Mouse (Mus musculus) forebrain, embryonic 16.5 days (tissue): Measurements from ENCODE around the gene Rps18. TPM values are rescaled to one million over a fixed set of nuclear protein-coding genes. Genes with fewer than 3 reads are reported as not detected.
A peak's percentile ranks its signal among the peaks of the same experiment; 100 is the strongest.
"Not testable (repeated sequence)": the region's sequence is repeated elsewhere in the genome, so short reads cannot be mapped to it uniquely, and the experiment has no call there.

Experiments used
- ATAC-seq: fragments of 200-750 bp; cut with Nextera tagmentation; 2 replicates; pipeline ENCODE4 v1.8.0; 2017; ENCODE audit warnings: mild to moderate bottlenecking, moderate library complexity
- H3K27ac ChIP-seq: fragments of 300-500 bp; sonication (generic); 2 replicates; pipeline ENCODE4 v1.5.1; 2014; ENCODE audit warnings: low read length, control low read depth
- H3K27me3 ChIP-seq: fragments of 300-500 bp; sonication (generic); replicated peaks from 2 replicates; pipeline ENCODE4 v1.6.1; 2014; ENCODE audit warnings: low read length; ENCODE audit not compliant: control insufficient read depth, insufficient read depth
- H3K36me3 ChIP-seq: fragments of 300-500 bp; sonication (generic); 2 replicates; pipeline ENCODE4 v1.6.1; 2014; ENCODE audit not compliant: control insufficient read depth, insufficient read depth
- H3K4me1 ChIP-seq: fragments of 300-500 bp; sonication (generic); replicated peaks from 2 replicates; pipeline ENCODE4 v1.6.1; 2014; ENCODE audit warnings: low read length; ENCODE audit not compliant: control insufficient read depth, insufficient read depth
- H3K4me2 ChIP-seq: fragments of 300-500 bp; sonication (generic); 2 replicates; pipeline ENCODE4 v1.6.1; 2014; ENCODE audit warnings: mild to moderate bottlenecking, low read length, control low read depth
- H3K4me3 ChIP-seq: fragments of 300-500 bp; sonication (generic); replicated peaks from 2 replicates; pipeline ENCODE4 v1.5.1; 2014; ENCODE audit warnings: mild to moderate bottlenecking, low read length, control low read depth
- H3K9ac ChIP-seq: fragments of 300-500 bp; sonication (generic); replicated peaks from 2 replicates; pipeline ENCODE4 v1.6.1; 2014; ENCODE audit warnings: low read depth, low read length, control low read depth
- H3K9me3 ChIP-seq: fragments of 300-500 bp; sonication (generic); 2 replicates; pipeline ENCODE4 v1.6.1; 2016; ENCODE audit warnings: low read length; ENCODE audit not compliant: control insufficient read depth
- WGBS: fragments of 180-500 bp; shearing (Covaris S2); extraction: QIAGEN DNeasy Blood & Tissue Kit; methylation state at CpG from one replicate; pipeline ENCODE4 v1.1.7; 2014; 5-methylcytosine and 5-hydroxymethylcytosine counted together
- polyA plus RNA-seq: library from polyadenylated mRNA; unstranded; fragments of >200 nt; fragmentation: Nextera tagmentation; extraction: Ambion mirVana; gene quantifications from 2 replicates; pipeline ENCODE4 v1.2.1, GENCODE M21; 2015

Rps18 gene
- polyA plus RNA-seq = 811 and 837 TPM in 2 replicates

DNA sequence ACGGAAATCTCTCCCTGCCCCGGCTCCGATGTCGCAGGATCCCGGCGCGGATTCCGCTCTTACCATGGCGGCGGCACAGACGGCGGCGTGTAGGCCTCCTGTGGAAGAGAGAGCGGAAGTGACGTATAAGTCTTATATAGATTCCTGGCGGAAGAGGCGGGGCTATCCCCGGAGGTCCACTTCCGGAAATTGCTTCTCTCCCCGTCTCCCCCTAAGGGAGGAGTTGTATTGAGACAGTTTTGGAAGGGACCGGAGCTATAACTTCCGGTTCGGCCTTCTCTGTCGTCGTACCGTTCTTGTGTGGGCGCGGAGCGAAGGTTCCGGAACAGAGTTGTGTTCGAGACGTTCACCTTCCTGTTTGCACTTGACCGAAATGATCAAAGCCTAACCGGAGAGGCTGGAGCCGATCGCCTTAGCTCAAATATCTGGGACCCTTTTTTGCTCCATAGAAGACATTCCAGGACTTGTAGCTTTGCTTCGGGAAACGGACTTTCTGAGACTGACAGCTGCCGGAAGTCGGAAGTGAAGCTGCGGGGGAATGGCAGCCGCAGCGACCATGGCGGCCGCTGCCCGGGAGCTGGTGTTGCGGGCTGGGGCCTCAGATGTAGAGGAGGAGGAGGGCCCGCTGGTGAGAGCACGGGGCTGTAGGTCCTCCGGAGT, at the start of gene Rps18, which contains the start of gene Vps52:
Rps18 (minus strand) TSS at position 447 of the 660 bp plus-strand sequence.
Vps52 (plus strand) TSS at position 258 of the 660 bp plus-strand sequence.
- peak; percentile 91 for ATAC-seq
- H3K9me3 ChIP-seq = no peaks in the 10 kb centered on the region
- under 1% methylated on average over 50 of the region's 50 CpGs for WGBS
- H3K27me3 ChIP-seq = no peaks in the 10 kb centered on the region
- peak within 1 kb of the TSS; percentile 94 for H3K9ac ChIP-seq
- peak within 1 kb of the TSS; percentile 88 for H3K27ac ChIP-seq
- H3K4me3 ChIP-seq = peak within 1 kb of the TSS; percentile 85
- H3K4me1 ChIP-seq = peaks cover 43% of the 10 kb centered on the region
- H3K4me2 ChIP-seq = peak within 1 kb of the TSS; percentile 82
- peaks cover 12% of the 10 kb centered on the region for H3K36me3 ChIP-seq

DNA sequence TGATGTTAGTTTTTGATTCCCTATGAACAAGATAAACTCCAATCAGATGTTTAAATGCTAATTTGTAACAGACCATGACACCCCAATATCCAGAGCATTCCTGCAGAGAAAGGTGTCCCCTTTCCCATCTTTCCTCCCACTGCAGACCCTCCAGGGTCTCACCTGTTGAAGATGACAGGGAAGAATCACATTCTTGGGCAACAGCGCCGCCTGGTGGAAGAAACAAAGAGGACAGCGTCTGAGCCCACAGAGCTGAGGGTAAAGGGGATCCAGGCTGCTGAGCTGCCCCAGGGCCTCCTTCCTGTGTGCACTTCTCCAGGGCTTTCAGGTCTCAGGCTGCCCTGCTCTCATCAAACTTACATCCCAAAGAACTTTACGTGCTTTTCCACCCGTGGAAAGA, 47.6 kb upstream of the Rps18 start:
- no peak overlapping the region for H3K9ac ChIP-seq
- 3% methylated on average over 5 of the region's 5 CpGs for whole genome bisulfite sequencing
- H3K4me1 ChIP-seq = peaks cover 10% of the 10 kb centered on the region
- no peaks in the 10 kb centered on the region for H3K36me3 ChIP-seq
- 0 out of 2 replicates have a peak, but pooled peaks cover 4% of the 10 kb centered on the region for H3K27me3 ChIP-seq
- H3K9me3 ChIP-seq = no peaks in the 10 kb centered on the region
- H3K27ac ChIP-seq = no peak overlapping the region
- no peak overlapping the region for H3K4me3 ChIP-seq
- no peak for ATAC-seq
- H3K4me2 ChIP-seq = no peak overlapping the region

DNA sequence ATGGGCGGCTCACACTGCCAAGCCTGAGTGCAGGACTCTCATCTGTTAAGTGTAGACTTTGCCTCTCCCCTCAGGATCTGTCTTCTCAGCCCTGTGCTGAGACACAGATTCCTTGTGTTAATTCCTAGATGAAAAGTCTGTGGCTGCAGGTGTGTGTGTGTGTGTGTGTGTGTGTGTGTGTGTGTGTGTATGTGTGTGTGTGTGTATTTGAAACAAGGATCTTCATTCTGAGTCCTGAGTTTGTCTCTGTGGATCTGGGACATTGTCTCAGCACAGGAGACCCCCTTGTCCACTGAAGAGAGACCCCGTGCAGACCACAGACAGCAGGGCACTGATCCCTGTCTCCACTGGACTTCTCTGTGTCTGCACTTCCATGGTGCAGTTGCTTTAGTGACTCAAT, 45.0 kb upstream of the Rps18 start:
- 59% methylated on average over 2 of the region's 2 CpGs for WGBS
- not testable (repeated sequence) for H3K4me3 ChIP-seq, H3K9ac ChIP-seq, H3K27me3 ChIP-seq, H3K9me3 ChIP-seq, H3K27ac ChIP-seq, H3K4me2 ChIP-seq, H3K4me1 ChIP-seq, ATAC-seq, H3K36me3 ChIP-seq

DNA sequence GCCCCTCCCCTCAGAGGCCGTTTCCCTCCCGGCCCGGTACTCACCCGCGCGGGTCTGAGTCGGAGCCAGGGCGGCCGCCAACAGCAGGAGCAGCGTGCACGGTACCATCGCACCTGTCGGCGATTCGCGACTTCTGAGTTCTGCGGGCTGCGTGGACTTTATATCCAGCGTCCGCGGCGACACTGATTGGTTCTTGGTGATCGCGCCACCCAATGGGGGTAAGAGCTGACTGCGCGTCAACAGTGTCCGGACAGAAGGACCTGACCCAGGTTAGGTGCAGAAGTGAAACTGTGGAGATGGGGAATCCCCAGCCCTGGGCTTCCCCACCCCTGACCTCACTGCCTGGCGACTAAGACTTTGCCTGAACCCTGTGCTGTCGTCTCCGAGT, 44.3 kb upstream of the Rps18 start, which contains the start of gene H2-K1:
H2-K1 (minus strand) TSS at position 198 of the 388 bp plus-strand sequence.
- peak within 1 kb of the TSS; percentile 51 for H3K4me3 ChIP-seq
- ATAC-seq = peak; percentile 45; the same call in 1 of the 2 replicates
- WGBS = under 1% methylated on average over 30 of the region's 30 CpGs

DNA sequence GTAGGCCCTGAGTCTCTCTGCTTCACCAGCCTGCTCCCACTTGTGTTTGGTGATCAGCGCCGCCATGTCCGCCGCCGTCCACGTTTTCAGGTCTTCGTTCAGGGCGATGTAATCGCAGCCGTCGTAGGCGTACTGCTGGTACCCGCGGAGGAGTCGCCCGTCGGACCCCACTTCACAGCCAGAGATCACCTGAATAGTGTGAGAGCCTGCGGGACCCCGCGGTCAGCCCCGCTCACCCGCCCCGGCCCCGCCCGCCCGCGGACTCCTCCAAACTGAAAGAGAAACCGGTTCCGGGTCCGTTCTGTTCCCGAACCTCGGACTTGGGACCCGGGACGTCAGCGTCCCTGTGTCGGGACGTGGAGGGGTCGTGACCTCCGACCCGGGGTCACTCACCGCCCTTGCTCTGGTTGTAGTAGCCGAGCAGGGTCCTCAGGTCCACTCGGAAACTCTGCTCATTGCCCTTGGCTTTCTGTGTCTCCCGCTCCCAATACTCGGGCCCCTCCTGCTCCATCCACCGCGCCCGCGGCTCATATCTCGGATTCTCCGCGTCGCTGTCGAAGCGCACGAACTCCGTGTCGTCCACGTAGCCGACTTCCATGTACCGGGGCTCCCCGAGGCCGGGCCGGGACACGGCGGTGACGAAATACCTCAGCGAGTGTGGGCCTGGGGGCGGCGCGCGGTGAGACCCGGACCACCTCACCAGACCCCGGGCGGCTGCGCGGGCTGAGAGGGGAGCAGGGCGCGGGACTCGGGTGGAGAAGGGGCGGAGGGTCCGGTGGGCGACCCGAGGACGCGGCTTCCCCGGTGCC, 43.7 kb upstream of the Rps18 start:
- peak; percentile 12; the same call in 1 of the 2 replicates for ATAC-seq
- H3K27ac ChIP-seq = no peak overlapping the region
- 0 out of 2 replicates have a peak, but pooled peaks cover 4% of the 10 kb centered on the region for H3K27me3 ChIP-seq
- no peaks in the 10 kb centered on the region for H3K9me3 ChIP-seq
- H3K4me1 ChIP-seq = peaks cover 10% of the 10 kb centered on the region
- H3K9ac ChIP-seq = peak overlapping the region; percentile 51
- peak overlapping the region; percentile 92 for H3K4me2 ChIP-seq
- WGBS = 2% methylated on average over 81 of the region's 87 CpGs
- no peaks in the 10 kb centered on the region for H3K36me3 ChIP-seq
- H3K4me3 ChIP-seq = peak overlapping the region; percentile 51

More for the DNA sequence above, 44.3 kb upstream of the Rps18 start, which contains the start of gene H2-K1:
- Histone ChIP-seq H3K4me2 (peak within 1 kb of the TSS; percentile 92), H3K27ac (no peak within 1 kb of the TSS), H3K9me3 (no peaks in the 10 kb centered on the region), H3K4me1 (peaks cover 10% of the 10 kb centered on the region), H3K27me3 (0 out of 2 replicates have a peak, but pooled peaks cover 4% of the 10 kb centered on the region), H3K9ac (peak within 1 kb of the TSS; percentile 51), H3K36me3 (no peaks in the 10 kb centered on the region)

DNA sequence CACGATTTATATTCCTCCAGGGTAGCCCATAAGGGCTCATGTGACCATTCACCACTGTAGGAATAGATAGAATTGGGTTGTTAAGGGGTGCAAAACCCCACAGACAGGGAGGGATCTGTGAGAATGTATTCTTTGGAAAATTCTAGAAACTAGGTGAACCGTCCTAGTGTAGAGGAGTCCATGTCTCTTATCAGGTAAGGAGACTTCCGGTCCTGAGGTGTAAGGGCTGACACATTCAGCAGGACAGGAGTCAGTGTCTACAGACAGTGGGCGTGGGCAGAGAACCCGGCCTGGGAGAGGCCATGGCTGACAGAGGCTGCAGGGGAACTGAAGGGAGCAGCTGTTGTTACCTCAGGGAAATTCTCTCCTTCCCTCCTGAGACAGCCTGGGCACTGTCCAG, 42.9 kb upstream of the Rps18 start:
- not testable (repeated sequence) for H3K4me1 ChIP-seq, H3K9me3 ChIP-seq, H3K4me2 ChIP-seq, H3K36me3 ChIP-seq, H3K27me3 ChIP-seq, H3K4me3 ChIP-seq, H3K27ac ChIP-seq, ATAC-seq, H3K9ac ChIP-seq
- 70% methylated on average over 5 of the region's 5 CpGs for WGBS

DNA sequence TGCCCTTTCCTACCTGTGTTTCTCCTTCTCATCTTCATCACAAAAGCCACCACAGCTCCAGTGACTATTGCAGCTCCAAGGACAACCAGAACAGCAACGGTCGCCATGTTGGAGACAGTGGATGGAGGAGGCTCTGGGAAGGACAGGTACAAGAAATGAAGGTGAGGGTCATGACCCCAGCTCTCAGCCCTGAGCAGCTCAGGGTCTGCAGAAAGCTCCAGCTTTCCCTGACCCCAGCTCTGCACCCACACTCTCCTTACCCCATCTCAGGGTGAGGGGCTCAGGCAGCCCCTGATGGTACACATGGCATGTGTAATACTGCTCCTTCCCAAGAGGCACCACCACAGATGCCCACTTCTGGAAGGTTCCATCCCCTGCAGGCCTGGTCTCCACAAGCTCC, 41.2 kb upstream of the Rps18 start:
- not testable (repeated sequence) for H3K4me1 ChIP-seq, H3K4me2 ChIP-seq, H3K9ac ChIP-seq, H3K4me3 ChIP-seq, H3K27ac ChIP-seq, H3K9me3 ChIP-seq, ATAC-seq, H3K27me3 ChIP-seq, H3K36me3 ChIP-seq
- 91% methylated on average over 2 of the region's 2 CpGs for WGBS

DNA sequence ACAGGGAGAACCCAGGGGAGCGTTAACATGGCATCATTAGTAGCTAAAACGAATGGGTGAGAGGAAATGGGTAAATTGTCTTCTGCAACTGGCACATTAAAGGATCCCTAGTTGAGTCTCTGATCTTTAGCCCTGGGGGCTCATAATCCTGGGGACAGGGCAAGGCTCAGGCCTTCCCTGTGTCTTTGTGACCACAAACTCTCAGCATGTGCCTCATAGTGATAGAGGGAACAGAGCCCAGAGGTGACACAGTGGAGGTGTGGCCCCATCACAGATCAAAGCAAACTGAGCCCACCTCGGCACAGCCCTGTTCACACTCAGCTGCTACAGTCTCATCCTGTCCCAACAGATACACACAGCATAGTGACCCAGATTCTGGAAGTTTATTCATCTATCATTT, 39.9 kb upstream of the Rps18 start:
- 80% methylated on average over 3 of the region's 3 CpGs for WGBS
- Histone ChIP-seq H3K36me3 (no peaks in the 10 kb centered on the region), H3K4me3 (no peak overlapping the region), H3K27ac (no peak overlapping the region), H3K9ac (no peak overlapping the region), H3K4me2 (no peak overlapping the region), H3K9me3 (no peaks in the 10 kb centered on the region), H3K27me3 (0 out of 2 replicates have a peak, but pooled peaks cover 4% of the 10 kb centered on the region), H3K4me1 (peaks cover 10% of the 10 kb centered on the region)
- ATAC-seq = no peak

DNA sequence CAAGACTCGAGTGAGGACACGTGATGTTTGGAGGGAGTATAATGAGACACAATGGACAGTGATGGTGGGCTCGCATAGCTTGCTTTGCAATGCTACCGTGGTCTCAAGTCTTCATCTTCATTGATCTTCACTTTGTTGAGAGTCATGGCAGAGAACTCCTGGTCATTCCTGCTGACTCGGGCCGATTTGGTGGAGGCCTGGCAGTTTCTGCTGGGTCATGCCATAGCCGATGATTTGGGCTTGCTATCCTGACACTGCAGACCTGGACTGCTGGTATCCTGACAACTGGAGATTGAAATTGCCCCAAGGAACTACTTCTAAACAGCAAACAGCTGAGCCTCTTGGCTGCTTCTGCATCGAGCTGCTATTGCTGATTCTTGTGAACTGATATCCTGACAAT, 39.2 kb upstream of the Rps18 start:
- no peaks in the 10 kb centered on the region for H3K9me3 ChIP-seq
- no peak overlapping the region for H3K4me2 ChIP-seq
- WGBS = 93% methylated on average over 8 of the region's 8 CpGs
- peaks cover 6% of the 10 kb centered on the region for H3K4me1 ChIP-seq
- no peaks in the 10 kb centered on the region for H3K36me3 ChIP-seq
- no peak for ATAC-seq
- H3K4me3 ChIP-seq = no peak overlapping the region
- H3K27ac ChIP-seq = no peak overlapping the region
- 0 out of 2 replicates have a peak, but pooled peaks cover 4% of the 10 kb centered on the region for H3K27me3 ChIP-seq
- no peak overlapping the region for H3K9ac ChIP-seq
